Mouse (Mus musculus) embryo, embryonic 10.5 days (tissue): Measurements from ENCODE around the gene Cd209g.
"Not testable (repeated sequence)": the region's sequence is repeated elsewhere in the genome, so short reads cannot be mapped to it uniquely, and the experiment has no call there.

Experiments used
- DNase-seq: peaks from one replicate; pipeline ENCODE4 v3.0.0-alpha.2; 2015; ENCODE audit warnings: low spot score

Cd209g gene

GRCm38 (mm10) chr8:4133798-4134197 lies at the start of gene Cd209g:
Cd209g (plus strand) TSS chr8:4134098.
- no peak for DNase-seq

- not testable (repeated sequence) for DNase-seq
These were observed 46.6 kb upstream of the Cd209g start for GRCm38 (mm10) chr8:4087180-4087722.

GRCm38 (mm10) chr8:4088514-4088913 lies 45.4 kb upstream of the Cd209g start:
- not testable (repeated sequence) for DNase-seq

GRCm38 (mm10) chr8:4105735-4106134 lies 28.2 kb upstream of the Cd209g start, which contains the start of gene Cd209f:
Cd209f (minus strand) TSS chr8:4105835.
- DNase-seq: not testable (repeated sequence)

GRCm38 (mm10) chr8:4139660-4140646 lies 6.1 kb downstream of the Cd209g start:
- peak; percentile 89 for DNase-seq

GRCm38 (mm10) chr8:4141721-4142120 lies 7.8 kb downstream of the Cd209g start:
- peak; percentile 30 for DNase-seq

- no peak for DNase-seq
These were observed 13.4 kb downstream of the Cd209g start for GRCm38 (mm10) chr8:4147272-4147671.

- no peak for DNase-seq
These were observed 21.0 kb downstream of the Cd209g start for GRCm38 (mm10) chr8:4154878-4155277.

- DNase-seq: no peak
These were observed 28.9 kb downstream of the Cd209g start for GRCm38 (mm10) chr8:4162786-4163185.

GRCm38 (mm10) chr8:4165176-4165851 lies 31.4 kb downstream of the Cd209g start:
- peak; percentile 9 for DNase-seq

- peak; percentile 99 for DNase-seq
These were observed 32.2 kb downstream of the Cd209g start, which contains the start of gene Evi5l for GRCm38 (mm10) chr8:4165852-4166751. Evi5l (plus strand) TSS chr8:4166567.

GRCm38 (mm10) chr8:4166881-4167525 lies 33.1 kb downstream of the Cd209g start:
- DNase-seq: no peak

- no peak for DNase-seq
These were observed 34.0 kb downstream of the Cd209g start for GRCm38 (mm10) chr8:4167918-4168317.

- no peak for DNase-seq
These were observed 38.6 kb downstream of the Cd209g start for GRCm38 (mm10) chr8:4172486-4172885.

GRCm38 (mm10) chr8:4174018-4174417 lies 40.1 kb downstream of the Cd209g start:
- DNase-seq: no peak

- no peak for DNase-seq
These were observed 49.5 kb downstream of the Cd209g start for GRCm38 (mm10) chr8:4183409-4183808.

GRCm38 (mm10) chr8:4186151-4186550 lies 52.3 kb downstream of the Cd209g start:
- DNase-seq: no peak
